Mouse (Mus musculus): ENCODE results near the gene Fam110c. TPM values are rescaled to one million over a fixed set of nuclear protein-coding genes. Genes with fewer than 3 reads are reported as not detected.
"Not testable (repeated sequence)": the region's sequence is repeated elsewhere in the genome, so short reads cannot be mapped to it uniquely, and the experiment has no call there.

The Fam110c gene
- polyA plus RNA-seq (2015; fragmentation: Nextera tagmentation; extraction: Ambion mirVana): 0.29 and 0.36 TPM in 2 replicates

DNA sequence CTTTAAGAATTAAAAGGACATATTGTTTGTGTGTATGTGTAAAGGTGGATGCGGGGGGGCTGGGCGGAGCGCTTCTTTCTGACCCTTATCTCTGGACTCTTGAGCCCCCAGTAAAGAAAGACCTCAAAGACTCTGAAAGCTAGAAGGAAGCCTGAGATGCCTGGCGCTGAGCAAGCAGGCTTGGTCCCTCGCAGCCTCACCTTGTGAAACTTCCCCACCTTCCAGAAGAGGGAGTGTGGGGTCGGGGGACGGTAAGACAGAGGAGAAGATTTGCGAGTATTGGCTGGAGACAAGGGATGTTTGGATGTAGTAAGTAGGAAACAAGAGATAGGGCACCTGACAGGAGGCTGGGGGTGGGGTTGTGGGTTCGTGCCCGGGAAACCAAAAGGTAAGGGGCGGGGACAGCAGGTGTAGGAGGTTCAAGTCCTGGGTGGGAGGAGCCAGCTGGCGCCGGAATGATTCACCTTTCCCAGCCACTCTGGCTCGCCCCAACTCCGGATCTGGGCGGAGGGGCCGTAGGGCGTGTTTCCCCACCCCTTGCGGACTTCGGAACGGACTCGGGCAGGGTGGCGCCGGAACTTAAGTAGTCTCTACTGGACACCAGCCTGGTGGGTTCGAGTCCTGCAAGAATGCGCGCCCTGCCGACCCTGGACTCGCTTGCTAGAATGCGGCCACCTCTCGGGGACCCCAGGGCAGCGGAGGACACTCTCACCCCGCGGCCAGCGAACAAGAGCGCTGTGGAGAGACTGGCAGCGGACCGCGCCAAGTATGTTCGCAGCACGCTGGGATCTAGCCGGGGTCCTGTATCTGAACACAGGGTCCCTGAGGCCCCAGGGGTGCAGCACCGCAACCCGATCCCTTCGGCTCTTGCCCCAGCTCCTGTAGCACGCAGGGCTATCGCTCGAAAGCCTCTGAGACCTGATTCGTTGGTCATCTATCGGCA is at the start of gene Fam110c:
TSS of gene Fam110c (plus strand) at position 450 of the 943 bp plus-strand sequence.
- Histone ChIP-seq H3K4me1 (peaks cover 19% of the 10 kb centered on the region), H3K36me3 (no peaks in the 10 kb centered on the region), H3K27ac (no peak within 1 kb of the TSS), H3K4me3 (peak within 1 kb of the TSS; percentile 46), H3K27me3 (peaks cover 51% of the 10 kb centered on the region), H3K9ac (0 out of 2 replicates have a peak within 1 kb of the TSS, but pooled peaks have one; percentile 23), H3K4me2 (peak within 1 kb of the TSS; percentile 96), H3K9me3 (no peaks in the 10 kb centered on the region)
- WGBS: 2% methylated on average over 50 of the region's 50 CpGs
- ATAC-seq (ENCODE audit: insufficient number of reproducible peaks, low FRiP score, low TSS enrichment, low read depth): no peak

DNA sequence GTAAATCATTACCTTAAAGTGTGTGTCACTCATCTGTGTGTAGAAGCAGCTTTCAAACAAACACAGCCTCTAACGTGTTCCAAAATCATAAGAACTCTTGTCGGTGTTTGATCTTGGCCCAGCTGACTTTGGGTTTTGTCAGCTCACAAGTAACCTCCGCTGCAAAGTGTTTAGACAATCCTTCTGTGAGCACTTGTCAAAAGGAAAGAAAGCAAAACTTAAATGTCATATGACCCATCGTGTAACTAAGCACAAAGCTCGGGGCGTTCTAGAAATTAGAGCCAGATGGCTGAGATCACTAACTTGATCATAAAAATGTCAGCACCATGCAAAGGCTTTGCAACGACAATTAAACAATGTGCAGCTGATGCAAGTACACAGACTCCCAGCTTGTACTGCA is 47.2 kb upstream of the Fam110c start:
- no peak overlapping the region for H3K27ac ChIP-seq
- no peaks in the 10 kb centered on the region for H3K9me3 ChIP-seq
- no peak overlapping the region for H3K4me2 ChIP-seq
- WGBS: 12% methylated on average over 7 of the region's 7 CpGs
- no peaks in the 10 kb centered on the region for H3K36me3 ChIP-seq
- H3K4me1 ChIP-seq: no peaks in the 10 kb centered on the region
- no peak overlapping the region for H3K4me3 ChIP-seq
- ATAC-seq (ENCODE audit: insufficient number of reproducible peaks, low FRiP score, low TSS enrichment, low read depth): no peak
- no peak overlapping the region for H3K9ac ChIP-seq
- H3K27me3 ChIP-seq: no peaks in the 10 kb centered on the region

DNA sequence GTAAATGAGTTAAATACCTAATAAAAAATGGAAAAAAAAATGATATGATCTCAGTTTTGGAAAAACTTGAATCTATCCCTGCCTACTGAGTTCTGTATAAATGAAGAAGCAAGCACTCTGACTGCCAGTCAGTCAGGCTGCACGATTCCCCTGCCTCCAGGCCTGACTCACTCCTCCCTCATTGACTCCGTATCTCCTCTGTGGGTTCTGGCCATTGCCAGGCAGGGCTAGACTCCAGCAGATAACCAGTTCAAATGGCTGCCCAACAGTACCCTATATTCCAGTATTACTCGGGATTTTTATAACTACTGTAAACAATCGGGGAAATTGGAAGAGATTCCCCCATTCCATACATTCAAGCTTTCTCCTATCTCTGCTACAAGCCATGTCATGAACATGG is 21.6 kb upstream of the Fam110c start:
- Histone ChIP-seq H3K4me3 (no peak overlapping the region), H3K4me2 (no peak overlapping the region), H3K9ac (no peak overlapping the region), H3K4me1 (no peaks in the 10 kb centered on the region), H3K27ac (no peak overlapping the region), H3K27me3 (no peaks in the 10 kb centered on the region), H3K36me3 (no peaks in the 10 kb centered on the region), H3K9me3 (no peaks in the 10 kb centered on the region)
- ATAC-seq (ENCODE audit: insufficient number of reproducible peaks, low FRiP score, low TSS enrichment, low read depth): no peak
- 80% methylated on average over 4 of the region's 4 CpGs for WGBS

DNA sequence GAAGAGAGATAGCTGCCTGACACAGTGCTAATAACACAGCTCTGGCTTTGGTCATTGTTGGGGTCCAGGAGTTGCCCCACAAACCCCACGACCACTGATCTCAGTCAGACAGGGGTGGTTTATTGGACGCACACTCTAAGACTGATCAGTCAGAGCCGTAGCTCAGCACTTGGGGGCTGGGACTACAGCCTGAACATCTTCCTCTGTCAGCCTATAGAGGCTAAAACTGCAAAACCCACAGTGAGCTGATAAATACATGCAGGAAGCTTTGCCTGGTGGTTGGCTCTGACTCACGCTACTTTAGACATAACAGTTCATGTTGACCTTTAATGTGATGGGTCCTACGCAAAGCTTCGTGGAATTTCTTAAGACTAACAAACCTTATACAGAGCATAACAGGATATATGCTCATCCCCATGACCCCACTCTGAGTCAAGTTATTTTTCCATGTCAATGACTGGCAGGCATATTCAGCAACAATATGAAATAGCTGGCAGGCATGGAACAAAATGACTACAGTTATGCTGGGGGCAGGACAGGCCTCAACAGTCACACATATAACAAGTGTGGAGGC is 17.3 kb upstream of the Fam110c start:
- Histone ChIP-seq H3K9ac (no peak overlapping the region), H3K27me3 (no peaks in the 10 kb centered on the region), H3K4me1 (no peaks in the 10 kb centered on the region), H3K4me2 (no peak overlapping the region), H3K9me3 (no peaks in the 10 kb centered on the region), H3K27ac (no peak overlapping the region), H3K36me3 (no peaks in the 10 kb centered on the region), H3K4me3 (no peak overlapping the region)
- WGBS: 82% methylated on average over 6 of the region's 6 CpGs
- ATAC-seq (ENCODE audit: insufficient number of reproducible peaks, low FRiP score, low TSS enrichment, low read depth): no peak

DNA sequence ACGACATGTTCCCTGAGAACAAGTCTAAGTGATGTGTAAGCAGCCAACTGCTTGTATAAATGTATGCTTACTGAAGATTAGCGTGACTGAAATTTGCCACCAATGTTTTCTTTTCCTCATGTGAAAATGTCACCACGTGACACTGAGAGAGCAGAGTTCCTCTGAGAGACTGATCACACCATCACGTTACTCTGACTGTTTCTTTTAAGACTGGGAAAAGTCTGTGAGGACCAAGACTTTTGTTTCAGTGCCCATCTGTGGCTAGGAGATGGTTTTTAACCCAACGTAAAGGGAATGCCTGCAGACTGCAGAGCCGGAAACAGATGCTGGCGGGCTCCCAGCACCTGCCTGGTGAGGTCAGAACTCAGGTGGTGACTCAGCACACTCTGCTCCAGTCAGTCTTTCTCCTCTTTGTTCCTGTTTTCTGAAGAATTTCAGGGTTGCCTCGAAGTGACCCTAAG is 14.2 kb upstream of the Fam110c start:
- ATAC-seq (ENCODE audit: insufficient number of reproducible peaks, low FRiP score, low TSS enrichment, low read depth): no peak
- no peak overlapping the region for H3K27ac ChIP-seq
- no peaks in the 10 kb centered on the region for H3K4me1 ChIP-seq
- H3K27me3 ChIP-seq: no peaks in the 10 kb centered on the region
- H3K4me2 ChIP-seq: no peak overlapping the region
- no peaks in the 10 kb centered on the region for H3K36me3 ChIP-seq
- H3K9me3 ChIP-seq: no peaks in the 10 kb centered on the region
- H3K9ac ChIP-seq: no peak overlapping the region
- no peak overlapping the region for H3K4me3 ChIP-seq
- 34% methylated on average over 8 of the region's 8 CpGs for WGBS

DNA sequence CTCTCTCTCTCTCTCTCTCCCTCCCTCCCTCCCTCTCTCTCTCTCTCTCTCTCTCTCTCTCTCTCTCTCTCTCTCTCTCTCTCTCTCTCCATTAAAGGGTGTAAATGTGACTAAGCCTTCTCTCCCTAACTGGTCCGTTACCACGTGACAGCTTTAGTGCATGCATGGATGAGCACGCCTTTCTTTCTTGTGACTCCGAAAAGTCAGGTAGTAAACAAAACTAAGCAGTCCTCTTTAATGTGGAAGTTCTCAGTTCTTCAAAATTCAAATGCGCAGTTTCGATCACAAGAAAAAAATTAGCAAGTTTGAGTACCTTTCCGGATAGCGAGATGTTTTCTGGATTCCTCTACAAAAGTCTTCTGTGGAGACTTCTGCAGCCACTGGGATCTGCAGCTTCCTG is 13.4 kb upstream of the Fam110c start:
- Histone ChIP-seq H3K4me1 (no peaks in the 10 kb centered on the region), H3K4me3 (no peak overlapping the region), H3K9me3 (no peaks in the 10 kb centered on the region), H3K4me2 (no peak overlapping the region), H3K9ac (no peak overlapping the region), H3K27ac (no peak overlapping the region), H3K27me3 (no peaks in the 10 kb centered on the region), H3K36me3 (no peaks in the 10 kb centered on the region)
- WGBS: 55% methylated on average over 8 of the region's 8 CpGs
- no peak for ATAC-seq (ENCODE audit: insufficient number of reproducible peaks, low FRiP score, low TSS enrichment, low read depth)

DNA sequence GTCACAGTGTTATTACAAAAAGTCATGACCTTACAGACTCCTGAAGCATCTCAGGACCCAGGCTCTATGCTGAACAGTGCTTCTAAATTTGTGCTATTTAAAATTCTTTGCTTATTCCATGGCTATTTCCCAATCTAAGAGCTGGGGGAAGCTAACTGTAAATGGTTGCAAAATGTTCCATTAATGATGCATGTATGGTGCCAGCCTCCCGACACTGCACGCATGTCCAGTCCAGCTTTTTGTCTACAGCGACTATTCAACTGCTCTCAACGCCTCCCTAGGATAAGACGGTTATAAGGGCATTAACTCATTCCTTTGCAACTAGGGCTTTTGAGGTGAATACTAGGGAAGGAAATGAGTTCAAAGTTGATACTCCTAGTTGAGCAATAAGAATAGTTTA is 2.4 kb upstream of the Fam110c start:
- Histone ChIP-seq H3K27ac (no peak overlapping the region), H3K36me3 (no peaks in the 10 kb centered on the region), H3K9me3 (no peaks in the 10 kb centered on the region), H3K4me1 (peaks cover 19% of the 10 kb centered on the region), H3K4me2 (no peak overlapping the region), H3K9ac (no peak overlapping the region), H3K4me3 (no peak overlapping the region), H3K27me3 (peaks cover 40% of the 10 kb centered on the region)
- WGBS: 87% methylated on average over 5 of the region's 5 CpGs
- no peak for ATAC-seq (ENCODE audit: insufficient number of reproducible peaks, low FRiP score, low TSS enrichment, low read depth)

DNA sequence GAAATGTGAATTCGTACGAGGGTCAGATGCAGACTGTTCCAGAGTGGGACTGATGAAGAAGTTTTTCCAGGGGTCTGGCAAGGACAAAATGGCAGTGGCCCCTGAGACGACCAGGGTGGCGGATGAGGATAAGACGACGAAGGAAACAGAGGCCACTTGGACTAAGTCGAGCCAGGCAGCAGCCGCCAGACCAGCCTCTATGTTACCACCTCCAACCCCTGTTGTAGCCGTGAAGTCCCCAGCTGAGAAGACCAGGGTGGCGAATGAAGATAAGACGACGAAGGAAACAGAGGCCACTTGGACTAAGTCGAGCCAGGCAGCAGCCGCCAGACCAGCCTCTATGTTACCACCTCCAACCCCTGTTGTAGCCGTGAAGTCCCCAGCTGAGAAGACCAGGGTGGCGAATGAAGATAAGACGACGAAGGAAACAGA is 710 bp downstream of the Fam110c start:
- H3K36me3 ChIP-seq; H3K27ac ChIP-seq; ATAC-seq (ENCODE audit: insufficient number of reproducible peaks, low FRiP score, low TSS enrichment, low read depth); H3K9me3 ChIP-seq: not testable (repeated sequence)
- Histone ChIP-seq H3K4me2 (peak overlapping the region; percentile 96), H3K9ac (0 out of 2 replicates have a peak overlapping the region, but pooled peaks have one; percentile 23), H3K4me3 (peak overlapping the region; percentile 46), H3K4me1 (peaks cover 19% of the 10 kb centered on the region), H3K27me3 (peaks cover 51% of the 10 kb centered on the region)
- 0% methylated on average over 16 of the region's 18 CpGs for whole genome bisulfite sequencing

DNA sequence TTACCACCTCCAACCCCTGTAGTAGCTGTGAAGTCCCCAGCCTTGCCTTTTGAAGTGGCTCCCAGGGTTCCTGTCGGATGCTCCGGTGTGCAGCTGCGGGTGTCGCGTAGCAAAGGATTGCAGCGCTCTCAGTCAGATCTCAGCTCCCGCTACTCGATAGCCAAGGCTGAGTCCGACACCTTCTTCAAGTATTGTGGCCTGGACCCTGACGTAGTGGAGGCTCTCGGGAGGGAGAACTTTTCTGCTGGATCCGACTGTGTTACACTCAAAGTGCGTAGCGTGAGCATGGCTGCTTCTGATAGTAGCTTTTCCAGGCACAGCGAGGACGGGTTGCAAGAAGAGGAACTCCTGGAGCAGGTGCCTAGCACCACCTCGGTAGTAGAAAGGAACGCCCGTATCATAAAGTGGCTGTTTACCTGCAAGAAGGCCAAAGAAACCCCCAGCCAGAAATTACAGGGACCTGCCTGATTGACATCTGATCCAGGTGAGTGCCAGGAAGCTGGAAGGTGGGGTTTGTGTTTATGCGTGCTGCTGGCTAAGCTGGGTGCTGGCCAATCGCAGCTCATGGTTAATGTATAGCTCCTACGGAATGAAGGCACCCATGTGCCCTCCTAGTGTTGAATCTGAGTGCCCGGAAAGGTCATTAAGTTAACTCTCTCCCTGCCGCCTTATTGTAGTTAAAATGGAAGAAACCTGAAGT is 1.3 kb downstream of the Fam110c start:
- Histone ChIP-seq H3K4me1 (peaks cover 19% of the 10 kb centered on the region), H3K9me3 (no peaks in the 10 kb centered on the region), H3K27ac (no peak overlapping the region), H3K4me3 (peak overlapping the region; percentile 31), H3K4me2 (peak overlapping the region; percentile 56), H3K36me3 (no peaks in the 10 kb centered on the region), H3K27me3 (peaks cover 51% of the 10 kb centered on the region), H3K9ac (no peak overlapping the region)
- under 1% methylated on average over 24 of the region's 24 CpGs for WGBS
- no peak for ATAC-seq (ENCODE audit: insufficient number of reproducible peaks, low FRiP score, low TSS enrichment, low read depth)

DNA sequence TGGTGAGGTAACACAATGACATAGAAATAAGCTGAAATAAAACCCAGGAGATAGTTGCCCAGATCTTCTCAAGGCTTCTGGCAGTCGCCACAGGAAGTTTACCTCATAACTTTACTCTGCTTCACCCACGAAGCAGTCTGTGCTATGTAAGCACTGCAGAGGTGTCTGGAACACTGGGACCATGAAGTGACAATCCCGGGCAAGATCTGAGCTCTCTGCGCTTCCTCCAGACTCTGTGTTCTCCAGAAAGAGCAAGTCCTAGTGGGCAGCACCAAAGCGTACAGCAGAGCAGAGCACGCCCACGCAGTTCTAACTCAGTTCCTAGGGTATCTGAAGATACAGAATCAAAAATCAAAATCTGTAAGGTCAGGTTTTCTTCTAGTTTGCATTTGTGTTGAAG is 3.4 kb downstream of the Fam110c start:
- Histone ChIP-seq H3K4me2 (no peak overlapping the region), H3K36me3 (no peaks in the 10 kb centered on the region), H3K9ac (no peak overlapping the region), H3K27me3 (peaks cover 48% of the 10 kb centered on the region), H3K4me3 (no peak overlapping the region), H3K4me1 (peaks cover 19% of the 10 kb centered on the region), H3K9me3 (no peaks in the 10 kb centered on the region), H3K27ac (no peak overlapping the region)
- WGBS: 69% methylated on average over 7 of the region's 7 CpGs
- ATAC-seq (ENCODE audit: insufficient number of reproducible peaks, low FRiP score, low TSS enrichment, low read depth): no peak

DNA sequence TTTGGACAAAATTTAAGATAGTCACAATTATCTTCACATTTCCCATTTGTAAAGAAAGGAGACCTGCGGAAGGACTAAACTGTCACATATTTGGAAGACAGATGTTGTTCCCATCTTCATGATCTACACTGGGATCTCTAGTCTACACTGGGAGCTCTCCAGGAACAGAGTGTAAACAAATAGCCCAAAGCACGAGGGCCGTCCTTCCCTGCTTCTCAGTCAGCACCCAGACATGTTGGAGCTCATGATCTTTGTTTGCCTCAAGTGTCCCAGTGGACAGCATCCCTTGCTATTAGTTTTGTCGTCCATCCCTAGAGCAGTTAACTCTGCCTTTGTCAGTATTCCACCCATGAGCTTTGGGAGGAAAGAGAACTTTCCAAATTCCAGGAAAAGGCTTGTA is 4.4 kb downstream of the Fam110c start:
- H3K4me2 ChIP-seq: no peak overlapping the region
- no peaks in the 10 kb centered on the region for H3K9me3 ChIP-seq
- no peak overlapping the region for H3K27ac ChIP-seq
- H3K4me3 ChIP-seq: no peak overlapping the region
- peaks cover 19% of the 10 kb centered on the region for H3K4me1 ChIP-seq
- H3K27me3 ChIP-seq: peaks cover 38% of the 10 kb centered on the region
- WGBS: 56% methylated on average over 4 of the region's 4 CpGs
- no peak overlapping the region for H3K9ac ChIP-seq
- H3K36me3 ChIP-seq: no peaks in the 10 kb centered on the region
- ATAC-seq (ENCODE audit: insufficient number of reproducible peaks, low FRiP score, low TSS enrichment, low read depth): no peak

DNA sequence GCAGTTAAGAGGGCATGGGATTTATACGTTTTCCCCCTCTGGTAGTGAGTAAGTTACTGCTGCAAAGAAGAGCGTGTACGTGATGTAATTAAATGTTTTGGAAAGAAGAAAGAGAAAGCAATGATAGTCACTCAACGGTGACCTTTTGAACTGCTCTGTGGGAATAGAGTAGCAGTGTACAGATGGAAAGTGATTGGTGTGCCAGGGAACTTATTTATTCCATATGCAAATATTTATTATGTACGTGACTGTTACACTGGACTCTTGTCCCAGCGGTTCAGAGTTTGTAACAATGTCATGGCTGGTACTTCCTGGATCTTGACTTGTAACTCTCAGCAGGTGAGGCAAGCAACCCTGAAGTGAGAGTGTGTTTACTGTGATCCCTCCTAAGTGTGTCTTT is 6.7 kb downstream of the Fam110c start:
- no peaks in the 10 kb centered on the region for H3K36me3 ChIP-seq
- no peak overlapping the region for H3K9ac ChIP-seq
- no peak overlapping the region for H3K4me3 ChIP-seq
- H3K27me3 ChIP-seq: peaks cover 18% of the 10 kb centered on the region
- H3K4me2 ChIP-seq: no peak overlapping the region
- 58% methylated on average over 6 of the region's 6 CpGs for WGBS
- H3K27ac ChIP-seq: no peak overlapping the region
- ATAC-seq (ENCODE audit: insufficient number of reproducible peaks, low FRiP score, low TSS enrichment, low read depth): no peak
- peaks cover 2% of the 10 kb centered on the region for H3K4me1 ChIP-seq
- no peaks in the 10 kb centered on the region for H3K9me3 ChIP-seq
